Mouse (Mus musculus): ENCODE results near the gene Arhgef3. TPM values are rescaled to one million over a fixed set of nuclear protein-coding genes. Genes with fewer than 3 reads are reported as not detected.
"Not testable (repeated sequence)": the region's sequence is repeated elsewhere in the genome, so short reads cannot be mapped to it uniquely, and the experiment has no call there.

Arhgef3 gene
- polyA plus RNA-seq, 2 experiments from 2014 or later, result 120 to 133 TPM

GRCm38 (mm10) chr14:27233656-27234055 lies 119.0 kb downstream of the Arhgef3 start:
- no peak for ATAC-seq

- peak; percentile 9 for ATAC-seq
Observed at GRCm38 (mm10) chr14:27234270-27234840, 119.7 kb downstream of the Arhgef3 start.

- ATAC-seq, result no peak
Observed at GRCm38 (mm10) chr14:27235897-27236553, 121.3 kb downstream of the Arhgef3 start.

- peak; percentile 75 for ATAC-seq
Observed at GRCm38 (mm10) chr14:27237522-27238187, 123.0 kb downstream of the Arhgef3 start.

- no peak for ATAC-seq
Observed at GRCm38 (mm10) chr14:27238600-27239118, 124.0 kb downstream of the Arhgef3 start.

- no peak for ATAC-seq
Observed at GRCm38 (mm10) chr14:27239551-27240091, 124.9 kb downstream of the Arhgef3 start.

GRCm38 (mm10) chr14:27242253-27242652 lies 127.6 kb downstream of the Arhgef3 start:
- ATAC-seq, result no peak

- no peak for ATAC-seq
Observed at GRCm38 (mm10) chr14:27242769-27243168, 128.1 kb downstream of the Arhgef3 start.

- no peak for ATAC-seq
Observed at GRCm38 (mm10) chr14:27243585-27243984, 128.9 kb downstream of the Arhgef3 start.

GRCm38 (mm10) chr14:27244898-27245297 lies 130.2 kb downstream of the Arhgef3 start:
- ATAC-seq, result no peak

GRCm38 (mm10) chr14:27246424-27246823 lies 131.7 kb downstream of the Arhgef3 start:
- no peak for ATAC-seq

GRCm38 (mm10) chr14:27246948-27247347 lies 132.2 kb downstream of the Arhgef3 start:
- not testable (repeated sequence) for ATAC-seq

- peak; percentile 91 for ATAC-seq
Observed at GRCm38 (mm10) chr14:27249121-27249520, 134.4 kb downstream of the Arhgef3 start.

GRCm38 (mm10) chr14:27250281-27250789 lies 135.6 kb downstream of the Arhgef3 start:
- ATAC-seq, result peak; percentile 21

- ATAC-seq, result no peak
Observed at GRCm38 (mm10) chr14:27253391-27253790, 138.7 kb downstream of the Arhgef3 start.

GRCm38 (mm10) chr14:27262349-27262748 lies 147.7 kb downstream of the Arhgef3 start:
- peak; percentile 30 for ATAC-seq

GRCm38 (mm10) chr14:27266601-27267000 lies 151.9 kb downstream of the Arhgef3 start:
- no peak for ATAC-seq

GRCm38 (mm10) chr14:27268137-27268536 lies 153.4 kb downstream of the Arhgef3 start:
- peak; percentile 58 for ATAC-seq

- ATAC-seq, result no peak
Observed at GRCm38 (mm10) chr14:27268986-27269700, 154.4 kb downstream of the Arhgef3 start.

GRCm38 (mm10) chr14:27269836-27270235 lies 155.1 kb downstream of the Arhgef3 start:
- no peak for ATAC-seq

- no peak for ATAC-seq
Observed at GRCm38 (mm10) chr14:27270466-27270865, 155.8 kb downstream of the Arhgef3 start.

GRCm38 (mm10) chr14:27271371-27272071 lies 156.8 kb downstream of the Arhgef3 start:
- no peak for ATAC-seq
